Mouse (Mus musculus): ENCODE results near the gene Adamts9.

DNA sequence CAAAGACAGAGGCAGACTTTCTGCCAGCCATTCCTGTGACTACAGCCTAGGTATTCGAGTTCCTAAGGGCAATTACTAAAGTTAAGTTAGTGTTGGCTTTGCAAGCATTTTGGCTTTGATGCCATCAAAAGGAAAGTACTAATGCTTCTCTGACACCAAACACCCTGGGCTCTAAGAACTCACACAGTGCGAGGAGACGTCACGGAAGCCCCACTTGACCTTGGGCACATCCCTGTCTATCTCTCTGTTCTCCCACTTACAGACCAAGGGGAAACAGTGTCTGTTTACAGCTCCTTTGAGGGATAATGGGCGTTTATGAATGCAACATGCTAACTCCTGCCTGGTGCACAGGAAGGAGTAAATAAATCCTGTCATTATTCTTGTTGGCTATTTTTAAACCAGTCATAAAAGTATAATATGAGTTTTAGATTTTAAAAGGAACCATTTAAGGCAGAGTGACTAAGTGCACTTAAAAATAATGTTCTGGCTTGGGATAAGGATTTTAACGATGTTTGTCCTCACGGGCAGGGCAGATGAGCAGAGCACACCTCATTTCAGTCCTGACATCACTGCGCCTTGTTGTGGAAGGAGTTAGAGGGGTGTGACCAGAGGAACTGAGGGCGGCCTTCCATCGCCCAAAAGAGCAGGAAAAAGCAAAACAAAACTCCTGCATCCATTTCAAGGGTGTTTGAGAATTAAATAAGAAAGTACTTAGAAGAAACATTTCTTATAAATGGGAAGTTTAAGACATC lies 22.2 kb downstream of the Adamts9 start:
- no peak for TF ChIP-seq CTCF (conservative IDR thresholded peaks at IDR 0.05; ENCODE audit: insufficient read depth, insufficient read length, low read depth, low read length)
- no peak for TF ChIP-seq POLR2A (IDR thresholded peaks at IDR 0.05; ENCODE audit: low read depth, low read length)
